Mouse (Mus musculus): ENCODE data around the gene Ipmk. TPM values are rescaled to one million over a fixed set of nuclear protein-coding genes. Genes with fewer than 3 reads are reported as not detected.

Ipmk gene
- total and polyA plus RNA-seq, 3 experiments = 14.7 to 27.1 (median 23.8) TPM

DNA sequence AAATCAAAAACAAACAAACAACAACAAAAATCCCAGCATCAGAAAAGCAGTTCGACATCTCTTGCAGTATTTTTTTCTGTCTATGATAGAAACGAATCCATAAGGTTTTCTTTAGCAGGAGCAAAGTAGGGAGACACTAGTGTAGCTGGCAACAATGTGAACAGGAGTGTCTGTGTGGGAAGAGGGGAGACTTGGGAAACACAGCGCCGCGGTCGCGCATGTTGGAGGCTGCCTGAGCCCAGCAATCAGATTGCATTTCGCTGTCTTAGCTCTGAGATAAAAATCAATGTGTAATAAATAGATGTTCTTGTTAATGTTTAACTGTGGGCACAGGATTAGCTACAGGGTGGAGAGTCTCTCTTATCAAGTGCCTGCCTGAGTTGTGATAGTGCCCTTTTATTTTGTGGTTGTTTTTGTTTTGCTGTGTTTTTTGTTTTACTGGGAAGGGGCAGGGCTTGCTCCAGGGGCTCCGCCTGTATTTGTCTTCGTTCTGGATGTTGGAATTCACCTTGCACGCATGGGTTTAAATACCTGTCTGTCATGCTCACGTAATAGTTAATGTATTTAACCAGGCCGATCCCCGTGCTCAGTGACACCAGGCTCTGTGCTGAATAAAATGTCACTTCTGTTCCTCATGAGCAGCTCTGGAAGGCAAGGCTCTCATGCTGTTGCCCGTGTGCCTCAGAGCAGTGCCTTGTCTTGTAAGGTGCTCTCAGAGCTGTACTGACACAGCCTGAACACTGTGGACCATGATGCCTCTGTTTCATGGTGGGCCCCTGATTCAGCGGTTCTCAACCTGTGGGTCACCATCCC, 20.8 kb downstream of the Ipmk start:
- Histone ChIP-seq H3K4me2 (ENCODE audit: insufficient read depth, low read depth, poor library complexity, severe bottlenecking) (no peak overlapping the region), H3K9me3 (replicated peaks; ENCODE audit: low read length) (no peaks in the 10 kb centered on the region), H3K4me3 (replicated peaks in 1 of 3; ENCODE audit: low read depth in 2 of 3, low read length in 2 of 3, poor library complexity in 1 of 3) (no peak overlapping the region), H3K36me3 (replicated peaks in 1 of 2; ENCODE audit: control insufficient read depth in 1 of 2, insufficient read depth in 1 of 2, low read length in 1 of 2) (peaks cover 8 to 83% of the 10 kb centered on the region in 2 experiments), H3K4me1 (ENCODE audit: control insufficient read depth in 1 of 2, insufficient read depth in 2 of 2) (peaks cover 5 to 27% of the 10 kb centered on the region in 2 experiments; a peak in 2 of 4 replicates), H3K79me2 (replicated peaks; ENCODE audit: control insufficient read depth, extremely low read depth, insufficient read depth, poor library complexity, severe bottlenecking) (no peaks in the 10 kb centered on the region), H3K9ac (ENCODE audit: insufficient read depth, low read depth) (no peak overlapping the region), H3K27me3 (replicated peaks) (no peaks in the 10 kb centered on the region), H3K27ac (ENCODE audit: insufficient read depth, low read depth) (no peak overlapping the region)
- in situ Hi-C loops (cut with MboI; ENCODE audit: low pct_ligation_motif_present, low pct_unique_long_range_greater_than_20kb, low sequenced_read_pairs) (no loop called here), dilution Hi-C loops (cut with MboI; ENCODE audit: extremely low pct_ligation_motif_present, extremely low pct_unique_long_range_greater_than_20kb, low sequenced_read_pairs) (no loop called here)
- TF ChIP-seq EP300 (IDR thresholded peaks at IDR 0.05; ENCODE audit: low read length) (no peak), MAX (IDR thresholded peaks at IDR 0.05; ENCODE audit: low read length) (no peak), BHLHE40 (IDR thresholded peaks at IDR 0.05; ENCODE audit: low read depth, low read length) (no peak), E2F4 (IDR thresholded peaks at IDR 0.05; ENCODE audit: insufficient replicate concordance, low read depth, low read length) (no peak), USF2 (conservative IDR thresholded peaks at IDR 0.05; ENCODE audit: low read depth, low read length) (no peak), RCOR1 (conservative IDR thresholded peaks at IDR 0.05; ENCODE audit: low read depth, low read length) (no peak), RAD21 (IDR thresholded peaks at IDR 0.05; ENCODE audit: low read depth, low read length) (no peak), CHD1 (IDR thresholded peaks at IDR 0.05; ENCODE audit: low read depth, low read length) (no peak), POLR2A (IDR thresholded peaks at IDR 0.05; ENCODE audit: low read depth, low read length) (no peak), SIN3A (IDR thresholded peaks at IDR 0.05; ENCODE audit: low read length) (no peak), TBP (conservative IDR thresholded peaks at IDR 0.05; ENCODE audit: low read depth, low read length) (no peak), ZNF384 (IDR thresholded peaks at IDR 0.05; ENCODE audit: low read depth, low read length) (no peak), KAT2A (IDR thresholded peaks at IDR 0.05; ENCODE audit: insufficient replicate concordance, low read length) (no peak), NELFE (IDR thresholded peaks at IDR 0.05; ENCODE audit: low read depth, low read length) (no peak), MAFK (IDR thresholded peaks at IDR 0.05; ENCODE audit: insufficient replicate concordance, low read length) (no peak), CTCF (conservative IDR thresholded peaks at IDR 0.05 in 1 of 2, IDR thresholded peaks at IDR 0.05 in 1 of 2; ENCODE audit: low read depth in 2 of 2, low read length in 2 of 2) (no peak), IRF4 (IDR thresholded peaks at IDR 0.05; ENCODE audit: low read depth, low read length) (no peak), USF1 (IDR thresholded peaks at IDR 0.05; ENCODE audit: low read depth, low read length) (no peak), SMC3 (IDR thresholded peaks at IDR 0.05; ENCODE audit: low read depth, low read length) (no peak), CHD2 (IDR thresholded peaks at IDR 0.05; ENCODE audit: low read length) (no peak)
- DNase-seq (ENCODE audit: extremely low read depth) = no peak

DNA sequence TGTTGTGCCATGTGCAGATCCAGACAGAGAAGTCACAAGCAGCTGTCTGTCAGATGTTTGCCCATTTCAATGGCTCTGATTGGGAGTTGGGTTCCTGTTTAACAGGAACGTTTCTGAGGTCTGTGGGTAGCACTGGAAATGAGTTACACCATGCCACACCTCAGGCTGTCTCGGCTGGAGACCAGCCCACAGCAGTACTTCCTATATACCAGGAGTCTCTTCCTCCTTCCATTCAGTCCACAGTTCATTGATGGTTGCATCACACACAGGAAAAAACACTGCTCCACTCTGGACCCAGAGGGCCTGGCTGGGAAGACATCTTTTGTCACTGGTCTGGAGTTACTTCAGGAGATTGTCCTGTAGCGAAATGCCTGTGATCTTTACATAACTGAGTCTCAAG, 21.9 kb downstream of the Ipmk start:
- in situ Hi-C loops (cut with MboI; ENCODE audit: low pct_ligation_motif_present, low pct_unique_long_range_greater_than_20kb, low sequenced_read_pairs) (no loop called here), dilution Hi-C loops (cut with MboI; ENCODE audit: extremely low pct_ligation_motif_present, extremely low pct_unique_long_range_greater_than_20kb, low sequenced_read_pairs) (no loop called here)
- Histone ChIP-seq H3K9me3 (replicated peaks; ENCODE audit: low read length) (no peaks in the 10 kb centered on the region), H3K4me2 (ENCODE audit: insufficient read depth, low read depth, poor library complexity, severe bottlenecking) (no peak overlapping the region), H3K27ac (ENCODE audit: insufficient read depth, low read depth) (no peak overlapping the region), H3K4me1 (ENCODE audit: control insufficient read depth in 1 of 2, insufficient read depth in 2 of 2) (peaks cover 0 to 16% of the 10 kb centered on the region in 2 experiments; a peak in 1 of 4 replicates), H3K27me3 (replicated peaks) (no peaks in the 10 kb centered on the region), H3K79me2 (replicated peaks; ENCODE audit: control insufficient read depth, extremely low read depth, insufficient read depth, poor library complexity, severe bottlenecking) (no peaks in the 10 kb centered on the region), H3K36me3 (replicated peaks in 1 of 2; ENCODE audit: control insufficient read depth in 1 of 2, insufficient read depth in 1 of 2, low read length in 1 of 2) (peaks cover 12 to 83% of the 10 kb centered on the region in 2 experiments), H3K4me3 (replicated peaks in 1 of 3; ENCODE audit: low read depth in 2 of 3, low read length in 2 of 3, poor library complexity in 1 of 3) (no peak overlapping the region), H3K9ac (ENCODE audit: insufficient read depth, low read depth) (no peak overlapping the region)
- TF ChIP-seq MAZ (IDR thresholded peaks at IDR 0.05; ENCODE audit: low read depth, low read length) = no peak
- no peak for TF ChIP-seq USF1 (IDR thresholded peaks at IDR 0.05; ENCODE audit: low read depth, low read length)
- TF ChIP-seq ZNF384 (IDR thresholded peaks at IDR 0.05; ENCODE audit: low read depth, low read length) = no peak
- no peak for TF ChIP-seq NRF1 (IDR thresholded peaks at IDR 0.05; ENCODE audit: low read depth, low read length)
- TF ChIP-seq HCFC1 (IDR thresholded peaks at IDR 0.05; ENCODE audit: low read depth, low read length) = no peak
- no peak for TF ChIP-seq KAT2A (IDR thresholded peaks at IDR 0.05; ENCODE audit: insufficient replicate concordance, low read length)
- TF ChIP-seq POLR2AphosphoS2 (IDR thresholded peaks at IDR 0.05; ENCODE audit: low read depth, low read length) = no peak
- no peak for TF ChIP-seq BHLHE40 (IDR thresholded peaks at IDR 0.05; ENCODE audit: low read depth, low read length)
- TF ChIP-seq JUN (IDR thresholded peaks at IDR 0.05; ENCODE audit: insufficient read depth, low read depth, low read length) = no peak
- no peak for TF ChIP-seq ELF1 (IDR thresholded peaks at IDR 0.05; ENCODE audit: low read depth, low read length)
- no peak for TF ChIP-seq GABPA (IDR thresholded peaks at IDR 0.05; ENCODE audit: insufficient replicate concordance, low read depth, low read length)
- no peak for TF ChIP-seq MAFK (IDR thresholded peaks at IDR 0.05; ENCODE audit: insufficient replicate concordance, low read length)
- TF ChIP-seq USF2 (conservative IDR thresholded peaks at IDR 0.05; ENCODE audit: low read depth, low read length) = no peak
- TF ChIP-seq SMC3 (IDR thresholded peaks at IDR 0.05; ENCODE audit: low read depth, low read length) = no peak
- TF ChIP-seq IRF4 (IDR thresholded peaks at IDR 0.05; ENCODE audit: low read depth, low read length) = no peak
- no peak for TF ChIP-seq E2F4 (IDR thresholded peaks at IDR 0.05; ENCODE audit: insufficient replicate concordance, low read depth, low read length)
- DNase-seq (ENCODE audit: extremely low read depth) = no peak
